Mouse (Mus musculus): Measurements from ENCODE around the gene Arhgef26.

DNA sequence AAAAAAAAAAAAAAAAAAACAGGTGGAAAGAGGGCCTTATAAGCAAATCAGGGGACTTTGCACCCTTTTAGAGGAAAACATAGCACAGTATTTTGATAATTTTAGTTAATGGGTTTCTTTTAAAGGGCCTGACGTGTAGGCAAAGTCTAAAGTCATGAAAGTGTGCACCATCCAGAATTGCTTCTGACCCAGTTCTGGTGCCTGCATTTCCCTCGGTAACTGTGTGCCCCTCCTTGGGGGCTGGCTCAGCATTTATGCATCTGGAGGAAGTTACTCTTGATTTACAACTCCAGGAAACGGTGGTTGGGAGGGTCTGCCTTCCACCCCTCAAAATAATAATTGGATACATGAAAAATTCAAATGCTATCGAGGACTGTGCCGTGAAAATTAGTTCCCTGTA, 58.0 kb downstream of the Arhgef26 start:
- TF ChIP-seq CTCF (IDR thresholded peaks at IDR 0.05; ENCODE audit: low read depth, low read length) = no peak
- TF ChIP-seq POLR2A (IDR thresholded peaks at IDR 0.05; ENCODE audit: extremely low read depth, insufficient read depth, low read length) = no peak

All from liver, adult 2 months (tissue).